Mouse (Mus musculus) midbrain, embryonic 10.5 days (tissue): ENCODE measurements around the gene Rbm47. TPM values are rescaled to one million over a fixed set of nuclear protein-coding genes. Genes with fewer than 3 reads are reported as not detected.

Experiments
- DNase-seq: peaks from one replicate; pipeline ENCODE4 v3.0.0-alpha.2; 2017; ENCODE audit warnings: low spot score
- H3K27ac ChIP-seq: fragments of 300-500 bp; sonication (generic); replicated peaks from 2 replicates; pipeline ENCODE4 v1.5.1; 2016; ENCODE audit warnings: mild to moderate bottlenecking
- H3K27me3 ChIP-seq: fragments of 300-500 bp; sonication (generic); 2 replicates; pipeline ENCODE4 v1.6.1; 2016; ENCODE audit warnings: low read depth, mild to moderate bottlenecking; ENCODE audit not compliant: poor library complexity, severe bottlenecking
- H3K36me3 ChIP-seq: fragments of 300-500 bp; sonication (generic); 2 replicates; pipeline ENCODE4 v1.6.1; 2016; ENCODE audit warnings: mild to moderate bottlenecking, moderate library complexity
- H3K4me1 ChIP-seq: fragments of 300-500 bp; sonication (generic); 2 replicates; pipeline ENCODE4 v1.6.1; 2016
- H3K4me3 ChIP-seq: fragments of 300-500 bp; sonication (generic); 2 replicates; pipeline ENCODE4 v1.5.1; 2016; ENCODE audit warnings: mild to moderate bottlenecking, moderate library complexity
- H3K9me3 ChIP-seq: fragments of 300-500 bp; sonication (generic); replicated peaks from 2 replicates; pipeline ENCODE4 v1.6.1; 2016; ENCODE audit warnings: mild to moderate bottlenecking
- WGBS: fragments of 180-500 bp; shearing (Covaris S2); methylation state at CpG from one replicate; pipeline ENCODE4 v1.1.7; 2016; 5-methylcytosine and 5-hydroxymethylcytosine counted together
- polyA plus RNA-seq: library from polyadenylated mRNA; unstranded; fragments of >200 nt; fragmentation: Nextera tagmentation; extraction: Ambion mirVana; gene quantifications from 2 replicates; pipeline ENCODE4 v1.2.1, GENCODE M21; 2016

The Rbm47 gene
- polyA plus RNA-seq: 1.3 and 1.9 TPM in 2 replicates

DNA sequence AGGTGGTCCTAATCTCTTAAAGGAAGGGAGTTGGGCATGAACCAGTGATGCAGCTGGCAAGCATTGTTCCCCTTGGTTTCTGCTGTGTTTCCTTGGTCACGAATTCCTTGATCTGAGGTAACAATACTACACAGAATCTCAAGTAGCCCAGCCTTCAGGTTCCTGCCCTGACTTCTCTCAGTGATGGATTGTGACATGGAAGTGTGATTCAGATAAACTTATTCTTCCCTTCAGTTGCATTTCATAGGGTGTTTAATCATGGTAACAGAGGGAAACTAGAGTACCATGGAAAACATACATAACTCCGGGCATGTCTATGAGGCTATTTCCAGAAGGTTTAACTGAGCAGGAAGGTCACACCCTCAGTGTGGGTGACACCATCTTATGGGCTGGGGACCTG lies at the start of gene Rbm47:
Rbm47 (minus strand) TSS at position 101 of the 400 bp plus-strand sequence.
- Histone ChIP-seq H3K4me1 (no peaks in the 10 kb centered on the region), H3K27ac (no peak within 1 kb of the TSS), H3K36me3 (no peaks in the 10 kb centered on the region), H3K4me3 (no peak within 1 kb of the TSS), H3K27me3 (no peaks in the 10 kb centered on the region), H3K9me3 (0 out of 2 replicates have a peak, but pooled peaks cover 5% of the 10 kb centered on the region)
- 89% methylated on average over 2 of the region's 2 CpGs for WGBS
- no peak for DNase-seq

GRCm38 (mm10) chr5:66220620-66221019 lies 47.7 kb upstream of the Rbm47 start:
- no peak for DNase-seq
- Histone ChIP-seq H3K4me3 (no peak overlapping the region), H3K27ac (no peak overlapping the region), H3K27me3 (no peaks in the 10 kb centered on the region), H3K4me1 (peaks cover 11% of the 10 kb centered on the region), H3K9me3 (no peaks in the 10 kb centered on the region), H3K36me3 (no peaks in the 10 kb centered on the region)
- WGBS: 81% methylated on average over 9 of the region's 9 CpGs

- DNase-seq: no peak
- 85% methylated on average over 6 of the region's 6 CpGs for WGBS
- no peaks in the 10 kb centered on the region for H3K9me3 ChIP-seq
- no peaks in the 10 kb centered on the region for H3K27me3 ChIP-seq
- H3K4me1 ChIP-seq: peaks cover 11% of the 10 kb centered on the region
- H3K36me3 ChIP-seq: no peaks in the 10 kb centered on the region
- no peak overlapping the region for H3K27ac ChIP-seq
- H3K4me3 ChIP-seq: no peak overlapping the region
Observed at GRCm38 (mm10) chr5:66219692-66220091, 46.8 kb upstream of the Rbm47 start.

GRCm38 (mm10) chr5:66215569-66216277 lies 42.8 kb upstream of the Rbm47 start:
- H3K36me3 ChIP-seq: no peaks in the 10 kb centered on the region
- H3K4me1 ChIP-seq: peaks cover 18% of the 10 kb centered on the region
- no peak overlapping the region for H3K4me3 ChIP-seq
- no peaks in the 10 kb centered on the region for H3K27me3 ChIP-seq
- DNase-seq: no peak
- no peaks in the 10 kb centered on the region for H3K9me3 ChIP-seq
- 73% methylated on average over 10 of the region's 10 CpGs for WGBS
- H3K27ac ChIP-seq: no peak overlapping the region

GRCm38 (mm10) chr5:66214395-66214935 lies 41.5 kb upstream of the Rbm47 start:
- WGBS: 58% methylated on average over 7 of the region's 7 CpGs
- no peaks in the 10 kb centered on the region for H3K9me3 ChIP-seq
- no peak for DNase-seq
- H3K4me1 ChIP-seq: peaks cover 18% of the 10 kb centered on the region
- no peak overlapping the region for H3K27ac ChIP-seq
- H3K27me3 ChIP-seq: no peaks in the 10 kb centered on the region
- no peak overlapping the region for H3K4me3 ChIP-seq
- no peaks in the 10 kb centered on the region for H3K36me3 ChIP-seq

DNA sequence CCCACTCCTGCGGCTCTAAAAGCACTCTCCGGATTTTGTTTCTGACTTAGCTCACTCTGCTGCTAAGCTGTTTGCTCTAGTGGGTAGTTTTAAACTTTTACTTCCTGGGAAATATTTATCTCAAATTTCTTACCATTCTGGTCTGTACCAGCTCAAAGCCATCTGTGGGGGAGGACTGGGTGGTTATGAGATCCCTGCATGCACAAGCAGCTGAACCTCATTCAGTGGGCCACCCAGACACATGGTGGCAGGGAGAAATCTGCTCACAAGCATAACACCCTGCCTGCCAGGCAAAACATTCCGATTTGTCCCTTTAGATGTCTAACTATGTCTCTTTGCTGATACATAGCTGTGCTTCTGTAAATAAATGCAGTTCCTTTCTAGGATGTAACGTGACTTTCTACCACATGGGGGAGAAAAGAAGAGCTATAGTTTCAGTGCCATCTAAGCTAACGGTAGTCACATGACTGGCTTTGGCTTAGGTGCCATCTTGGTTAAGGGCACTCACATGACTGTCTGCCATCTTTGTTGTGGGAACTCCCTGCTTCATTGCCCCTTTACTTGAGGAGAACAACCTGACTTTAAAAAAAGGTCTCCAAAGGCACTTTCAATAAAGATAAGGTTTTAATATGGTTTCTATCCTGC lies 36.7 kb upstream of the Rbm47 start:
- H3K4me3 ChIP-seq: no peak overlapping the region
- H3K27ac ChIP-seq: no peak overlapping the region
- no peak for DNase-seq
- H3K36me3 ChIP-seq: no peaks in the 10 kb centered on the region
- no peaks in the 10 kb centered on the region for H3K27me3 ChIP-seq
- H3K9me3 ChIP-seq: no peaks in the 10 kb centered on the region
- peaks cover 17% of the 10 kb centered on the region for H3K4me1 ChIP-seq
- WGBS: 90% methylated on average over 5 of the region's 5 CpGs

DNA sequence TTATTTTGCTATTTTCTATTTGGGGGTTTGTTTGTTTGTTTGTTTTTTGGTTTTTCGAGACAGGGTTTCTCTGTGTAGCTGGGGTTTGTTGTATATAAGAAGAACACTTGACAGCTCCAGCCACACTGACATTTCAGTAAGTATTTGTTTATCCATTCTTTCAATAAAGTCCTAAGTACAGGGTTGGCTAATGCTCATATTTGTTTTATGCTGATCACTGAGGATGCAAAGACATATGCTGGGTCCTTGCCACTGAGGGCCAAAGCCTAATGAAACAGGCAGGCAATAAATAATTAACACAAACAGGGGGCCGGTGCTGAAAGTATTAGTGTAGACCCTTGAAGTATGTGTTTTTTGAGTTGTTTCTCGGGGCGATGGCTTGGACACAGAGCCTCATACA lies 32.0 kb upstream of the Rbm47 start:
- no peak overlapping the region for H3K27ac ChIP-seq
- H3K9me3 ChIP-seq: no peaks in the 10 kb centered on the region
- H3K36me3 ChIP-seq: no peaks in the 10 kb centered on the region
- no peaks in the 10 kb centered on the region for H3K27me3 ChIP-seq
- 84% methylated on average over 4 of the region's 4 CpGs for WGBS
- H3K4me3 ChIP-seq: no peak overlapping the region
- no peak for DNase-seq
- peaks cover 10% of the 10 kb centered on the region for H3K4me1 ChIP-seq

- peaks cover 10% of the 10 kb centered on the region for H3K4me1 ChIP-seq
- no peak for DNase-seq
- H3K9me3 ChIP-seq: no peaks in the 10 kb centered on the region
- WGBS: 91% methylated on average over 1 of the region's 1 CpGs
- no peak overlapping the region for H3K4me3 ChIP-seq
- H3K27me3 ChIP-seq: no peaks in the 10 kb centered on the region
- no peaks in the 10 kb centered on the region for H3K36me3 ChIP-seq
- H3K27ac ChIP-seq: no peak overlapping the region
Observed at GRCm38 (mm10) chr5:66203424-66203823, 30.5 kb upstream of the Rbm47 start.

DNA sequence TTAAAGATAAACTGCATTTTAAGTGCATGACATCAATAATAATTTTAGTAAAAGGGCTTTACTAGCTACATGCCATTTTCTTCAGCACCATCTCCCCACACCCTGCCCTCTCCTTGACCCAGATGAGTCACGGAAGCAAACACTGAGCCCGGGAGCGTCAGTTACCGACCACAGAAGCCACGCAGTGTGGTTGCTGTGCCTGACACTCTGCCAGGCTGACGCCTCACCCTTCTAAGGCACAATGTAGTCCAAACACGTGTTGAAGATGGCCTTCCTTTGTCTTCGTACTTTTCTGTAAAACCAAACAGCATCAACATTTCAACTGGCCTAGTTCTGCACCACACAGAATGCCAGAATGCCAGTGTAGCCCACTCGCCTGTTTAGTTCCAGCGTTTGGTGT lies 27.1 kb upstream of the Rbm47 start:
- Histone ChIP-seq H3K27ac (no peak overlapping the region), H3K4me1 (no peaks in the 10 kb centered on the region), H3K9me3 (no peaks in the 10 kb centered on the region), H3K4me3 (no peak overlapping the region), H3K27me3 (no peaks in the 10 kb centered on the region), H3K36me3 (no peaks in the 10 kb centered on the region)
- WGBS: 89% methylated on average over 10 of the region's 10 CpGs
- no peak for DNase-seq

DNA sequence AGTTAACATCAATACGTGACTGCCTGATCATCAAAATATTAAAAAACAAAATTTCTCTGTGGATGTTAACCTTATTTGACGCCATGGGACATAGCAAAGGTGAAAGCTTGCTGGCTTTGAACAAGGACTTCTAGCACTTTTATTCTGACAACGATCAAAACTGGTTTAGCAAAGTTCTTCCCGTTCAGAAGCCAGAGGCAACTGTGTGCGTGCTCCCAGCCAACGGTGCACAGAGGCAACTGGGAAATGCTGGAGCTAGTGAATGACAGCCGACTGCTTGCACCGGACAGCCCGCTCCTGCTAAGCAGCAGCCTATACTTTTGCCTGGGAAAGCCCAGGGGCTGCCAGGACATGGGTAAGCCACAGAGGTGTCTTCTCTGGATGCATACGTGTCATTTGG lies 22.4 kb upstream of the Rbm47 start:
- H3K4me3 ChIP-seq: no peak overlapping the region
- no peak for DNase-seq
- H3K36me3 ChIP-seq: no peaks in the 10 kb centered on the region
- H3K4me1 ChIP-seq: no peaks in the 10 kb centered on the region
- no peaks in the 10 kb centered on the region for H3K9me3 ChIP-seq
- H3K27ac ChIP-seq: no peak overlapping the region
- WGBS: 87% methylated on average over 10 of the region's 10 CpGs
- H3K27me3 ChIP-seq: no peaks in the 10 kb centered on the region

DNA sequence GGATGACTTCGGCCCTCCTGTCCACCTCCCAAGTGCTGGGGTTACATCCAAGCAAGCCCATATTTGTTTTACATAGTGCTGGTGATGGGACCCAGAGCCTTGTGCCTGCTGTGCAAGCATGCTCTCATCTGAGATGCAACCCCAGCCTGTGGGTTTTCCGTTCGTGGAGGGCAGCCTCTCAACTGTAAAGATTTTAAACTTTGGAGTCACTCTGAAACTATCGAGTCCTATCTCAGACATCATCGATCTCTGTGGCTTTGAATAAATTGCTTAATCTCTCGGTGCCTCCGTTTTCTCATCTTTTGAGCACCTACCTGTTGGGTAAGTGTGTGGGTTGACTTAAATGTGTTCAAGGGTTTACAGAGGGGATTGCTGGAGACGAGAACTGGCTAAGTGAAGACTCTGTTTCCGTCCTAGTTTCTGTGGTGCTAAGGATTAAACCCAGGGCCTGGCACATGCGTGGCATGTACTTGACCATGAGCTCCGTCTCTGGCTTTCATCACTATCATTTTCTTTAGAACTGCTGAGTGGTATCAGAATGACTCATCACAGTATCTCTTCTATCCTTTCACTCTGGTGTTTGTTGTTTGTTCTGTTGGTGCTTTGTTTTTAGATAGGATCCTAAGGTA lies 20.4 kb upstream of the Rbm47 start:
- 91% methylated on average over 11 of the region's 11 CpGs for WGBS

GRCm38 (mm10) chr5:66191185-66191503 lies 18.2 kb upstream of the Rbm47 start:
- no peaks in the 10 kb centered on the region for H3K36me3 ChIP-seq
- 88% methylated on average over 7 of the region's 7 CpGs for WGBS
- H3K4me3 ChIP-seq: no peak overlapping the region
- no peak overlapping the region for H3K27ac ChIP-seq
- no peaks in the 10 kb centered on the region for H3K4me1 ChIP-seq
- H3K27me3 ChIP-seq: no peaks in the 10 kb centered on the region
- no peaks in the 10 kb centered on the region for H3K9me3 ChIP-seq
- no peak for DNase-seq

More for the DNA sequence above, 20.4 kb upstream of the Rbm47 start:
- Histone ChIP-seq H3K4me3 (no peak overlapping the region), H3K27me3 (no peaks in the 10 kb centered on the region), H3K9me3 (no peaks in the 10 kb centered on the region), H3K4me1 (no peaks in the 10 kb centered on the region), H3K36me3 (no peaks in the 10 kb centered on the region), H3K27ac (no peak overlapping the region)
- no peak for DNase-seq
